Comparison of ENCODE assay signal across 14 mouse cellular contexts in the genomic region with DNA sequence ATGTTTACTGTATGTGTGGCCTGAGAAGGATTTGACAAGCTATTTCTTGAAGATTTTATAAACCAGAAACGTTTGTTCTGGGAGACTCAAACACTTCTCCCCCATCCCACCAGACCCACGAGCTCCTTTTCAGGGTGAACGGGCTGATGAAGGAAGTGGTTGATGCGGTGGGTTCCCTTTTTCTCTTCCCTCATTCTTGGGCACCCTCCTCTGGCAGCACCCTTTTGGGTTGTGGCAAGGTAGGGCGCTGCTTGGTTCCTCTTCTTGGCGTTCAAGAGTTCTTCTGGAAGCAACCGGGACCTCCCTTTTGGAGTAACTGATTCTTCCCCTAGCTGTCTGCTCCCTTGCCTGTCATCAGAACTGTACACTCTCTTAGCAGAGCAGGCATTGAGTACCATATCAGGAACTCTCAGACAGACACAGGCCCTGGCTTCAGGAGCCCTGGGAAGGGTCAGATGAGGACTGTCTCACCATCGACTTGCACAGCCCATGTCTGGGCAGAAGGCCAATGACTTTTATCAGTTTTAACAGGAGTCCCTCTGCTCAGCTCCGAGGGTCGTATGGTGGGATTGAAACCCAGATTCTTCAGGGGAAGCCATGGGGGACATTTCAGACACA. TPM values are rescaled to one million over a fixed set of nuclear protein-coding genes. Genes with fewer than 3 reads are reported as not detected.
A peak's percentile ranks its signal among the peaks of the same experiment; 100 is the strongest.
DNase-seq lines count a peak whose midpoint lies in the region; ATAC-seq and TF ChIP-seq lines count a peak whose summit lies in the region.
"Had no signal": no experiment of that assay in that cellular context is flagged by ENCODE, and none has a peak within 500 bp of the region (broad histone marks: within the 10 kb centered on the region; RNA-seq: fewer than 3 reads in every experiment).

No protein-coding gene starts in this region.

- H3K4me2 ChIP-seq in liver, embryonic 13.5 days, result no peak overlapping the region
- H3K4me2 ChIP-seq: embryonic facial prominence, embryonic 13.5 days; kidney, embryonic 15.5 days; midbrain, embryonic 12.5 days had no signal

- no peak overlapping the region for H3K9ac ChIP-seq in liver, embryonic 13.5 days
- H3K9ac ChIP-seq: embryonic facial prominence, embryonic 13.5 days; forebrain, postnatal 0 days; kidney, embryonic 15.5 days; midbrain, embryonic 12.5 days had no signal

- peaks cover 7% of the 10 kb centered on the region for H3K4me1 ChIP-seq in bone marrow, adult 2 months (ENCODE audit: control insufficient read depth, insufficient read depth, low read length)
- peaks cover 65% of the 10 kb centered on the region for H3K4me1 ChIP-seq in liver, embryonic 13.5 days (replicated peaks)
- H3K4me1 ChIP-seq: midbrain, embryonic 12.5 days had no signal

- H3K4me3 ChIP-seq in bone marrow, adult 2 months (replicated peaks; ENCODE audit: control insufficient read depth, low read depth, low read length), result no peak overlapping the region
- no peak overlapping the region for H3K4me3 ChIP-seq in liver, embryonic 13.5 days (replicated peaks)
- H3K4me3 ChIP-seq: embryonic facial prominence, embryonic 13.5 days; heart, adult 2 months; kidney, embryonic 15.5 days; midbrain, embryonic 12.5 days had no signal

- TF ChIP-seq POLR2A in bone marrow, adult 2 months (IDR thresholded peaks at IDR 0.05; ENCODE audit: borderline replicate concordance, control insufficient read depth, low read depth, low read length), result no peak

- no peak; the same call in 1 of the 2 replicates for TF ChIP-seq CTCF in bone marrow, adult 2 months (IDR thresholded peaks at IDR 0.05; ENCODE audit: control insufficient read depth, insufficient read depth, low read length)

- WGBS in bone marrow, adult 2 months, result 3% methylated on average over 10 of the region's 10 CpGs
- WGBS in liver, embryonic 13.5 days (ENCODE audit: insufficient replicate concordance), result 22% methylated on average over 10 of the region's 10 CpGs

- H3K27ac ChIP-seq in bone marrow, adult 2 months (ENCODE audit: control insufficient read depth, insufficient read depth, low read depth, low read length, poor library complexity), result peak overlapping the region; percentile 13; the same call in 1 of the 2 replicates
- H3K27ac ChIP-seq in liver, embryonic 13.5 days, result no peak overlapping the region
- H3K27ac ChIP-seq: heart, adult 2 months; hindbrain, postnatal 0 days; kidney, embryonic 15.5 days; midbrain, embryonic 12.5 days had no signal

- intact Hi-C loops in gastrocnemius, postnatal 14 days (cut with DNase I; ENCODE audit: low total_unique reads), result no loop called here

- H3K27me3 ChIP-seq in liver, embryonic 13.5 days, result no peaks in the 10 kb centered on the region
- H3K27me3 ChIP-seq: embryonic facial prominence, embryonic 13.5 days; kidney, embryonic 15.5 days; midbrain, embryonic 12.5 days had no signal

- ATAC-seq in liver, embryonic 13.5 days (ENCODE audit: low read depth), result peak; percentile 49; the same call in 1 of the 2 replicates
- ATAC-seq in megakaryocyte progenitor cell, adult 5-6 weeks (replicated peaks; ENCODE audit: poor library complexity), result peak; percentile 69
- ATAC-seq: forebrain, postnatal 0 days; hindbrain, postnatal 0 days had no signal

- peak; percentile 21 for DNase-seq in layer of hippocampus, adult 11-12 months (ENCODE audit: low spot score)
- no peak for DNase-seq in layer of hippocampus, postnatal 10 days (ENCODE audit: low spot score in 2 of 2)
- DNase-seq in liver, embryonic 13.5 days, result no peak
- DNase-seq in gastrocnemius, postnatal 14 days, result no peak
- DNase-seq in frontal cortex, postnatal 36 days (ENCODE audit: low spot score in 2 of 2), result no peak
- DNase-seq: cerebellum, postnatal 14 days; forebrain, postnatal 0 days had no signal

- H3K9me3 ChIP-seq in liver, embryonic 13.5 days (replicated peaks), result no peaks in the 10 kb centered on the region
- H3K9me3 ChIP-seq: embryonic facial prominence, embryonic 13.5 days; kidney, embryonic 15.5 days; midbrain, embryonic 12.5 days had no signal

- no peaks in the 10 kb centered on the region for H3K36me3 ChIP-seq in liver, embryonic 13.5 days
- H3K36me3 ChIP-seq: embryonic facial prominence, embryonic 13.5 days; kidney, embryonic 15.5 days; midbrain, embryonic 12.5 days had no signal

RNA-seq across cellular contexts. Expression of a gene that starts 31.6 kb away (rescaled TPM):
- 1 to 10 TPM; 1.4 to 1.9 TPM for total RNA-seq in layer of hippocampus, postnatal 10 days (2021)
- polyA plus RNA-seq in bone marrow, adult 2 months (2011; ENCODE audit: insufficient read depth, insufficient read length, low replicate concordance, missing spikeins), result 3.0 and 3.2 TPM in 2 replicates
- 1.4 and 1.8 TPM in 2 replicates for polyA plus RNA-seq in liver, embryonic 13.5 days (2015; fragmentation: Nextera tagmentation; extraction: Ambion mirVana)
- total RNA-seq in megakaryocyte progenitor cell, adult 5-6 weeks (2015), result 9.3 and 12.0 TPM in 2 replicates
- 10.4 and 10.6 TPM in 2 replicates for total RNA-seq in megakaryocyte progenitor cell, adult 5-6 weeks (2017)
- 1 to 10 TPM; 3.0 to 3.4 TPM for total RNA-seq in gastrocnemius, postnatal 14 days (2021)
